Mouse (Mus musculus): ENCODE results near the gene Tns1.

GRCm38 (mm10) chr1:74036560-74037390 lies 87.5 kb downstream of the Tns1 start:
- TF ChIP-seq POLR2A (IDR thresholded peaks at IDR 0.05; ENCODE audit: extremely low read depth, insufficient read depth, low read length) (0 out of 2 replicates have a peak, but pooled peaks have one; percentile 35), CTCF (IDR thresholded peaks at IDR 0.05; ENCODE audit: low read depth, low read length) (peak; percentile 32; the same call in 1 of the 2 replicates)

Data from liver, adult 2 months (tissue).